Mouse (Mus musculus) spleen, adult 2 months (tissue): ENCODE results near the gene Retreg2.

Source experiments
- CTCF ChIP-seq: fragments of 200-500 bp; IDR thresholded peaks from 2 replicates; pipeline ENCODE4 v1.5.1; 2011; ENCODE audit warnings: mild to moderate bottlenecking, inconsistent platforms; ENCODE audit not compliant: insufficient read depth, insufficient read length, insufficient replicate concordance; ENCODE audit errors: extremely low read depth
- POLR2A ChIP-seq: fragments of 200-500 bp; IDR thresholded peaks from 2 replicates; pipeline ENCODE4 v1.6.1; 2011; ENCODE audit warnings: low read depth, low read length, inconsistent platforms

GRCm38 (mm10) chr1:75181377-75181870 is 38.8 kb downstream of the Retreg2 start:
- TF ChIP-seq CTCF (no peak), POLR2A (no peak)
